Mouse (Mus musculus) heart, adult 8-10 months (tissue): ENCODE measurements around the gene Furin. TPM values are rescaled to one million over a fixed set of nuclear protein-coding genes. Genes with fewer than 3 reads are reported as not detected.

Experiments used
- DNase-seq: peaks from one replicate; pipeline ENCODE4 v3.0.0; 2022; ENCODE audit warnings: low spot score
- total RNA-seq, 4 experiments: library from RNA; stranded (reverse); gene quantifications; 2 replicates each; pipeline ENCODE4 v1.2.4; 2022

The Furin gene
- total RNA-seq, 4 experiments from 2014 or later: 91.9 to 122 (median 99.2) TPM

DNA sequence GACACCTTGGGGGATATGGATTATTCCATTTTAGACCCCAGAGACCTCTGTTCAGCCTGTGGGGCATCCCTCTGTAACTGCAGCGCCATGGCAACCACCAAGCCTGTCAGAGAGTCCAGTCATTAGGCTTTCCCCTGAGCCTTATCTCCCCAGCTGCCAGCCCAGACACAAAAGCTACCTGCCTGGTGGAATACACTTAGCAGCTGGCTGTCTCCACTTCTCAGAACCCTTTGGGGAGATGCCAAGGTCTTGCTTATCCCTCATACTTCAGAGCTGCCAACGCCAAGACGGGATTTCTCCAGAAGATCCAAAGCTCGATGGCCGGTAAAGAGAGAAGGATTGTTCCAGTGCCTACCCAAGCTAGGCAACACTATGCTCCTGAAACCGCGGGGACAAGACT, 63.4 kb downstream of the Furin start:
- no peak for DNase-seq

DNA sequence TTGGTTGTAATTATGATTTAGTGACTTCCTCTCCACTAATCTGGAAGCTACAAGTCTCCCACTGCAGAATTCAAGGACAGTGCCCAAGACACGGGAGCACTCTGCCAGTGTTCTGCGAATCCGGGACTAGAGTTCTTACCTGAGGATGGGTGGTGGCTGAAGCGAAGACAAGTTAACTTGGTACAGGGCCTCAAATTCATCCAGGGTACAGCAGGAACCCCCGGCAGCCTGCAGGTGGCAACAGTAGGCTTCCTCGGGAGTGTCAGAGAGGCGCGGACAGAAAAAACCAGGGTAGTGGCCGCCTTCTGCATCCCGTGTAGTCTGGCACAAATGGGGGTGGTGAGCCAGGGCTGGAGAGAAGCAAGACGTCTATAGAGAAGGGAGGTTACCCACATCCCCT, 64.4 kb downstream of the Furin start, which contains the start of gene Unc45a:
TSS of gene Unc45a (minus strand) at position 213 of the 400 bp plus-strand sequence.
- DNase-seq: peak; percentile 65

DNA sequence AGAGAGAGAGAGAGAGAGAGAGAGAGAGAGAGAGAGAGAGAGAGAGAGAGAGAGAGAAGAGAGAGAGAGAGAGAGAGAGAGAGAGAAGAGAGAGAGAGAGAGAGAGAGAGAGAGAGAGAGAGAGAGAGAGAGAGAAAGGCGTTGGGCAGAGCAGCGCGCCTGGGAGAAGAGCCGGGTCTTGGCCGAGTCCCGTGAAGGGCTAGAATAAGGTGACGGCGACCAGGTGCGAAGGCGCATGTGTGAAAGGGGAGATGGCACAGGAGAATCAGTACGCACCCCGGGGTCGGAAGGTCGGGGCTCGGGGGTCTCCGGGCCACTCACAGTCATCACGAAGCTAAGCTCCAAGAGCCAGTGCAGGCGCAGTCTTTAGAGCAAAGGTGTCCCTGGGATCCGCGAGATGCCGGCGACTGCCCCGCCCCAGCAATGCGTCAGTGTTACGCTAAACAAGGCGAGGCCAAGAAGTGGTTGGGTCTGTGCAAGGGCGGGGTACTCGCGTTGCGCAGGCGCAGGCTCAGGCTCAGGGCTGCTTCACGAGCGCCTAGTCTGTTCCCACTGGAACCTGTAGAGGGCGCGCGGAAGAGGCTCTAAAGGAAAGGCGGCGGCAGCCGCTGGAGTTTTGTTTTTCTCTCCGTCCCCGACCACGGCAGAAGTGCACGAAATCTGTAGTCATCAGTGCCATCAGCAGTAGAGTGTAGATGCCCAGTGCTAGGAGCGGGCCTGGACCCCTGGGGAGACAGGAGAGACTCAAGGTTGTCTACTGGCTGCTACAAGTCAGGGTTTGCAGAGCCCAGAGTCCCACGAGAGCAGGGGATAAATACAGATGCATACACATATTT, 65.2 kb downstream of the Furin start:
- peak; percentile 98 for DNase-seq

DNA sequence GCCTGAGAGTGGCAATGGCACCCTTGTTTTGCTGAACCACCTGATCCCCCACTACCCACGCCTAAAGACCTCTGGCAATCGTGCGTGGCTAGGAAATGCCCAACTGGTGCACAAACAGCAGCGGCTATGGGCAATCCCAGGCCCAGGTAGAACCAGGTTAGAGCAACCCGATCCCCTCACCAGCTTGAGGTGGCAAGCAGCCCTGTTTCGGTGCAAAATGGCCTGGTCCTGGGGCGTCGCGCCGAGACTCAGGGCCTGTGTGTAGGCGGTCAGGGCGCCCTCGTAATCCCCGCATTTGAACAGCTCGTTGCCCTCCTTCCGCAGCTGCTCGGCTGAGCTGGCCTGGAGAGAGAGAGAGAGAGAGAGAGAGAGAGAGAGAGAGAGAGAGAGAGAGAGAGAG, 65.9 kb downstream of the Furin start:
- no peak for DNase-seq

Other genes with a start within 250 kb of the Furin start
- 10 to 100 TPM; 10.9 to 14.0 (median 11.7) TPM for gene Sema4b, start 218.6 kb downstream of the Furin start, total RNA-seq
- 10 to 100 TPM; 12.7 to 19.1 (median 16.5) TPM for gene Cib1, start 172.6 kb downstream of the Furin start, total RNA-seq
- 1 to 10 TPM; 1.7 to 2.1 (median 2.0) TPM for gene Gdpgp1, start 172.6 kb downstream of the Furin start, total RNA-seq
- under 1 TPM; 0.19 to 0.72 (median 0.24) TPM for gene Ttll13, start 159.1 kb downstream of the Furin start, total RNA-seq
- 10 to 100 TPM; 26.2 to 28.6 (median 27.2) TPM for gene Ngrn, start 144.2 kb downstream of the Furin start, total RNA-seq
- 1 to 10 TPM; 5.6 to 9.0 (median 7.2) TPM for gene Vps33b, start 135.8 kb downstream of the Furin start, total RNA-seq
- 1 to 10 TPM in 3 of 4 experiments, under 1 TPM in 1; 0.72 to 3.1 (median 1.5) TPM for gene Prc1, start 111.0 kb downstream of the Furin start, total RNA-seq
- gene Rccd1, start 81.0 kb downstream of the Furin start, total RNA-seq: 1 to 10 TPM; 4.6 to 6.4 (median 5.3) TPM
- gene Unc45a, start 64.4 kb downstream of the Furin start, total RNA-seq: 10 to 100 TPM; 12.2 to 16.0 (median 15.2) TPM
- gene Hddc3, start 62.3 kb downstream of the Furin start, total RNA-seq: 10 to 100 TPM; 33.3 to 40.0 (median 35.9) TPM
- 10 to 100 TPM; 61.2 to 66.5 (median 62.8) TPM for gene Man2a2, start 34.1 kb downstream of the Furin start, total RNA-seq
- 10 to 100 TPM in 2 of 4 experiments, 1 to 10 TPM in 2; 6.4 to 13.5 (median 9.1) TPM for gene Fes, start 17.5 kb downstream of the Furin start, total RNA-seq
- 1 to 10 TPM in 2 of 4 experiments, under 1 TPM in 2; 0.57 to 1.7 (median 1.2) TPM for gene Blm, start 129.7 kb upstream of the Furin start, total RNA-seq